Mouse (Mus musculus) olfactory bulb, adult 2 months (tissue): ENCODE data around the gene Ube2h.

Experiments
- CTCF ChIP-seq: fragments of 200-500 bp; IDR thresholded peaks from 2 replicates; pipeline ENCODE4 v1.5.1; 2012; ENCODE audit warnings: low read depth, mild to moderate bottlenecking, low read length, moderate library complexity; ENCODE audit not compliant: insufficient read depth
- POLR2A ChIP-seq: fragments of 200-500 bp; IDR thresholded peaks from 2 replicates; pipeline ENCODE4 v1.6.1; 2012; ENCODE audit warnings: mild to moderate bottlenecking, low read depth, low read length, moderate library complexity; ENCODE audit not compliant: insufficient read depth

- no peak for TF ChIP-seq POLR2A
- no peak for TF ChIP-seq CTCF
Observed at GRCm38 (mm10) chr6:30183624-30184023, 120.7 kb downstream of the Ube2h start.
